Mouse (Mus musculus): ENCODE measurements around the gene Kcns1.

DNA sequence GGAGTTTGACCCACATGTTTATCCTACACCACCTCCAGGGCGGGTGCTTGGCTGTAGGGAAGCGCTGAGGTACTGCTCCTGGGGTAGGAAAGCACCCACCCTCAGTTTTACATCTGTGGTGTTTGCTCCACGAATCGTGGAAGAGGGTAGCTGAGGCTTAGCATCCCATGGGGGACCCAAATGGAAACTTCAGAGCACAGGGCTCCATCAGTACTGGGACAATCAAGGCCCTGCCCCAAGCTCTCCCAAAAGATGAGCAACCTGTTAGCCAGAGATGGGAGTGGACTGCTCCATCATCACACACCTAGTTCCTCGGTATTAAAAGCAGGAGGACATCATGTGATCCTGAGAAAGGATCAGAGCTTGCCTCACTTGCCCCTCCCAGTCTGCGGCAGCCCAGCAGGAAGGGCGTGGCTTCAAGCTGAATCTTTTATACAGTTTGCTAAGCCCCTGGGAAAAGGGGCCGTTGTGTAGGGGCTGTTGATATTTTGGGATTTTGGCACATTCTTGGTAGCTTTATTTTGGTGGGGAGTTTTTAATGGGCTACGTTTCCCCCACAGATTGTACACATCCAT, 13.3 kb upstream of the Kcns1 start:
- TF ChIP-seq HCFC1 (IDR thresholded peaks at IDR 0.05; ENCODE audit: borderline replicate concordance, insufficient read depth, low read length) (no peak), CHD2 (IDR thresholded peaks at IDR 0.05; ENCODE audit: low read depth, low read length) (no peak), MAFK (IDR thresholded peaks at IDR 0.05; ENCODE audit: insufficient read depth, low read depth, low read length) (no peak), ZC3H11A (IDR thresholded peaks at IDR 0.05; ENCODE audit: borderline replicate concordance, low read depth, low read length) (no peak), ZNF384 (IDR thresholded peaks at IDR 0.05; ENCODE audit: low read depth, low read length) (no peak)

All from ES-E14 (cell line).